Mouse (Mus musculus): ENCODE data around the gene Abhd14a. TPM values are rescaled to one million over a fixed set of nuclear protein-coding genes. Genes with fewer than 3 reads are reported as not detected.

Abhd14a gene
- total and polyA plus RNA-seq, 3 experiments = 22.8 to 48.7 TPM; not detected in 1

- Histone ChIP-seq H3K9ac (ENCODE audit: control insufficient read depth, low read depth, low read length, poor library complexity, severe bottlenecking) (no peak overlapping the region), H3K27me3 (ENCODE audit: control insufficient read depth in 1 of 2, insufficient read depth in 2 of 2, low read length in 2 of 2) (no peaks in the 10 kb centered on the region), H3K4me1 (ENCODE audit: control insufficient read depth in 1 of 2, insufficient read depth in 2 of 2, low read length in 2 of 2) (peaks cover 0 to 14% of the 10 kb centered on the region in 2 experiments; a peak in 3 of 4 replicates), H3K27ac (ENCODE audit: control insufficient read depth, low read depth, low read length) (no peak overlapping the region), H3K79me2 (ENCODE audit: control insufficient read depth, insufficient read depth, low read length, poor library complexity) (peaks cover 11% of the 10 kb centered on the region), H3K4me3 (ENCODE audit: control insufficient read depth in 1 of 2, insufficient read depth in 1 of 2, low read depth in 2 of 2, low read length in 2 of 2) (no peak overlapping the region), H3K36me3 (ENCODE audit: control insufficient read depth in 1 of 2, insufficient read depth in 2 of 2, low read length in 2 of 2) (peaks cover 0 to 2% of the 10 kb centered on the region in 2 experiments; a peak in 2 of 4 replicates), H3K9me3 (replicated peaks; ENCODE audit: insufficient read depth, low read length) (no peaks in the 10 kb centered on the region)
- no peak for DNase-seq (ENCODE audit: low read depth, low spot score)
- TF ChIP-seq RCOR1 (IDR thresholded peaks at IDR 0.05; ENCODE audit: low read depth, low read length) = no peak
- no peak for TF ChIP-seq ZNF384 (IDR thresholded peaks at IDR 0.05; ENCODE audit: low read depth, low read length)
- no peak for TF ChIP-seq HCFC1 (IDR thresholded peaks at IDR 0.05; ENCODE audit: low read depth, low read length)
- TF ChIP-seq ZKSCAN1 (IDR thresholded peaks at IDR 0.05; ENCODE audit: low read depth, low read length) = no peak
- no peak for TF ChIP-seq MYC (IDR thresholded peaks at IDR 0.05; ENCODE audit: low read depth, low read length)
- TF ChIP-seq EP300 (IDR thresholded peaks at IDR 0.05; ENCODE audit: low read depth in 1 of 2, low read length in 2 of 2) = no peak
- no peak for TF ChIP-seq UBTF (IDR thresholded peaks at IDR 0.05; ENCODE audit: borderline replicate concordance, insufficient read depth, low read depth, low read length)
- no peak for TF ChIP-seq KAT2A (conservative IDR thresholded peaks at IDR 0.05; ENCODE audit: low read depth, low read length)
- no peak for TF ChIP-seq POLR2AphosphoS2 (IDR thresholded peaks at IDR 0.05; ENCODE audit: low read length)
- no peak for TF ChIP-seq MXI1 (IDR thresholded peaks at IDR 0.05; ENCODE audit: low read depth, low read length)
Measured at GRCm38 (mm10) chr9:106473081-106473752, 25.7 kb upstream of the Abhd14a start.

GRCm38 (mm10) chr9:106472321-106472720 is 24.8 kb upstream of the Abhd14a start:
- H3K79me2 ChIP-seq (ENCODE audit: control insufficient read depth, insufficient read depth, low read length, poor library complexity) = peaks cover 2% of the 10 kb centered on the region
- peaks cover 0 to 10% of the 10 kb centered on the region in 2 experiments; a peak in 3 of 4 replicates for H3K4me1 ChIP-seq (ENCODE audit: control insufficient read depth in 1 of 2, insufficient read depth in 2 of 2, low read length in 2 of 2)
- TF ChIP-seq SIN3A (IDR thresholded peaks at IDR 0.05; ENCODE audit: low read length) (no peak), ELF1 (IDR thresholded peaks at IDR 0.05; ENCODE audit: low read depth, low read length) (no peak), MXI1 (IDR thresholded peaks at IDR 0.05; ENCODE audit: low read depth, low read length) (no peak)
- no peak overlapping the region for H3K9ac ChIP-seq (ENCODE audit: control insufficient read depth, low read depth, low read length, poor library complexity, severe bottlenecking)
- no peaks in the 10 kb centered on the region; a peak in 1 of 4 replicates for H3K36me3 ChIP-seq (ENCODE audit: control insufficient read depth in 1 of 2, insufficient read depth in 2 of 2, low read length in 2 of 2)
- H3K27me3 ChIP-seq (ENCODE audit: control insufficient read depth in 1 of 2, insufficient read depth in 2 of 2, low read length in 2 of 2) = no peaks in the 10 kb centered on the region
- no peak overlapping the region for H3K4me3 ChIP-seq (ENCODE audit: control insufficient read depth in 1 of 2, insufficient read depth in 1 of 2, low read depth in 2 of 2, low read length in 2 of 2)
- DNase-seq (ENCODE audit: low read depth, low spot score) = no peak
- H3K27ac ChIP-seq (ENCODE audit: control insufficient read depth, low read depth, low read length) = no peak overlapping the region
- H3K9me3 ChIP-seq (replicated peaks; ENCODE audit: insufficient read depth, low read length) = no peaks in the 10 kb centered on the region

- no peak overlapping the region for H3K4me3 ChIP-seq (ENCODE audit: control insufficient read depth in 1 of 2, insufficient read depth in 1 of 2, low read depth in 2 of 2, low read length in 2 of 2)
- TF ChIP-seq POLR2A (IDR thresholded peaks at IDR 0.05; ENCODE audit: control insufficient read depth in 1 of 2, insufficient read depth in 1 of 2, low read depth in 1 of 2, low read length in 2 of 2, poor library complexity in 1 of 2) = no peak
- no peak for TF ChIP-seq USF2 (IDR thresholded peaks at IDR 0.05; ENCODE audit: borderline replicate concordance in 1 of 2, insufficient read depth in 1 of 2, low read depth in 1 of 2, low read length in 2 of 2)
- no peak for TF ChIP-seq MYB (IDR thresholded peaks at IDR 0.05; ENCODE audit: low read depth, low read length)
- TF ChIP-seq CTCF (IDR thresholded peaks at IDR 0.05 in 2 of 3, conservative IDR thresholded peaks at IDR 0.05 in 1 of 3; ENCODE audit: control insufficient read depth in 1 of 3, insufficient read depth in 1 of 3, low read depth in 2 of 3, low read length in 3 of 3, poor library complexity in 1 of 3, severe bottlenecking in 1 of 3) = no peak
- no peak for TF ChIP-seq NELFE (IDR thresholded peaks at IDR 0.05; ENCODE audit: low read depth, low read length)
- TF ChIP-seq TCF12 (IDR thresholded peaks at IDR 0.05; ENCODE audit: low read depth, low read length) = no peak
- no peak for TF ChIP-seq E2F4 (IDR thresholded peaks at IDR 0.05; ENCODE audit: borderline replicate concordance, low read depth, low read length)
- no peak for TF ChIP-seq MXI1 (IDR thresholded peaks at IDR 0.05; ENCODE audit: low read depth, low read length)
- TF ChIP-seq RAD21 (IDR thresholded peaks at IDR 0.05; ENCODE audit: low read depth, low read length) = no peak
- TF ChIP-seq ZKSCAN1 (IDR thresholded peaks at IDR 0.05; ENCODE audit: low read depth, low read length) = no peak
- H3K4me1 ChIP-seq (ENCODE audit: control insufficient read depth in 1 of 2, insufficient read depth in 2 of 2, low read length in 2 of 2) = peaks cover 0 to 10% of the 10 kb centered on the region in 2 experiments; a peak in 3 of 4 replicates
- no peak overlapping the region for H3K27ac ChIP-seq (ENCODE audit: control insufficient read depth, low read depth, low read length)
- no peak overlapping the region for H3K9ac ChIP-seq (ENCODE audit: control insufficient read depth, low read depth, low read length, poor library complexity, severe bottlenecking)
- no peaks in the 10 kb centered on the region for H3K79me2 ChIP-seq (ENCODE audit: control insufficient read depth, insufficient read depth, low read length, poor library complexity)
- no peaks in the 10 kb centered on the region for H3K27me3 ChIP-seq (ENCODE audit: control insufficient read depth in 1 of 2, insufficient read depth in 2 of 2, low read length in 2 of 2)
- no peaks in the 10 kb centered on the region for H3K9me3 ChIP-seq (replicated peaks; ENCODE audit: insufficient read depth, low read length)
- DNase-seq (ENCODE audit: low read depth, low spot score) = no peak
- no peaks in the 10 kb centered on the region; a peak in 1 of 4 replicates for H3K36me3 ChIP-seq (ENCODE audit: control insufficient read depth in 1 of 2, insufficient read depth in 2 of 2, low read length in 2 of 2)
Measured at GRCm38 (mm10) chr9:106471892-106472291, 24.4 kb upstream of the Abhd14a start.

All from MEL (cell line).